Mouse (Mus musculus): ENCODE data around the gene Tgm1. TPM values are rescaled to one million over a fixed set of nuclear protein-coding genes. Genes with fewer than 3 reads are reported as not detected.
A peak's percentile ranks its signal among the peaks of the same experiment; 100 is the strongest.

Tgm1 gene
- total RNA-seq, 2 experiments from 2014 or later = not detected

- ATAC-seq (replicated peaks; ENCODE audit: low FRiP score, low TSS enrichment, poor library complexity, severe bottlenecking) = no peak
These were observed 16.5 kb downstream of the Tgm1 start for GRCm38 (mm10) chr14:55697226-55697625.

DNA sequence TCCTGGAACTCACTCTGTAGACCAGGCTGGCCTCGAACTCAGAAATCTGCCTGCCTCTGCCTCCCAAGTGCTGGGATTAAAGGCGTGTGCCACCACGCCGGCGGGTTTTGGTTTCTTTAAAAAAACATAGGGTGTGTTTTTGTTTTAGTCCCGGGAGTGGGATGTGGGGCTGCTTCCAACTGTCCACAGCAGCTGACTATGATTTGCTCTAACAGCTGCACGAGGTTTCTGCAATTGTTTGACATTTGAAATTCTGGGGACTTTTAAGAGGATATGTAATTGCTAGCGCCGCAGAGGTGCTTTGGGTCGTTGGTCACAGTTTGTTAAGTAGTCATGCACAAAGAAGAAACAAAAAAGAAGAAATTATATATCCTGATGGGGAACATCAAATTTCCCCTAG, 24.3 kb downstream of the Tgm1 start:
- no peak for ATAC-seq (replicated peaks; ENCODE audit: low FRiP score, low TSS enrichment, poor library complexity, severe bottlenecking)

DNA sequence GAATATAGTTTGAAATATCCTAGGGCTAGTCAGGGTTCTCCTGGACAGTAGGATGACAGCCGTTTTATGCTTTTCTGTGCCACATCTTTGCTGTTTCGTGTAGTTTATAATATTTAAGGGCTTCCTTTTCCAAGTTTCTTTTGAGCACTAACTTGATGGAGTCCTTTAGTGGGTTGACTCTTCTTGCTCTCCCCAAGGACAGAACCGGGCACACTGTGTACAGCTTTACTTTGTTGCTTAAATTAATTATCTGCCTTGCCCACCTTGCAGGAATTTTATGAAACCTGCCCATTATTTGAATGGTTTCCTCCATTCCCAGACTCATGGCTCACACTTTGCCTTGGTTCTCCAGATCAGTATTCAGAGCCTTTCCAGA, 31.6 kb downstream of the Tgm1 start:
- 0 out of 2 replicates have a peak, but pooled peaks have one; percentile 1 for ATAC-seq (replicated peaks; ENCODE audit: low FRiP score, low TSS enrichment, poor library complexity, severe bottlenecking)

GRCm38 (mm10) chr14:55681160-55682117, 32.3 kb downstream of the Tgm1 start, which contains the start of gene Tinf2:
Gene Tinf2, minus strand, starts transcription at chr14:55681820.
- ATAC-seq (replicated peaks; ENCODE audit: low FRiP score, low TSS enrichment, poor library complexity, severe bottlenecking) = peak; percentile 93

DNA sequence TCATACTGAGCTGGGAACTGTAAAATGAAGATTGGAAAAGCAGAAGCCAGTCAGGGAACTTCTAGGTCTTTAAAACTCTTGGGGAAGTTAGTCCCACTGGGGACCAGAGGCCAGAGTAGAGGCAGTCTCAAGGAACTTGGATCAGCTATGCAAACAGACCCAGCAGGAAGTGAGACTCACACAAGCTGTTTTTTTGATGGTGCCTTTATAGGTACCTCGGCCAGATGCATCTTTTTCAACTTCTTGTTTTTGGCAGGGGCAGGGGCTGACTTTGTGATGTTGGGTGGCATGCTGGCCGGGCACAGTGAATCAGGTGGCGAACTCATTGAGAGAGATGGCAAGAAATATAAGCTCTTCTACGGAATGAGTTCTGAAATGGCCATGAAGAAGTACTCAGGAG, 36.1 kb downstream of the Tgm1 start:
- no peak for ATAC-seq (replicated peaks; ENCODE audit: low FRiP score, low TSS enrichment, poor library complexity, severe bottlenecking)

DNA sequence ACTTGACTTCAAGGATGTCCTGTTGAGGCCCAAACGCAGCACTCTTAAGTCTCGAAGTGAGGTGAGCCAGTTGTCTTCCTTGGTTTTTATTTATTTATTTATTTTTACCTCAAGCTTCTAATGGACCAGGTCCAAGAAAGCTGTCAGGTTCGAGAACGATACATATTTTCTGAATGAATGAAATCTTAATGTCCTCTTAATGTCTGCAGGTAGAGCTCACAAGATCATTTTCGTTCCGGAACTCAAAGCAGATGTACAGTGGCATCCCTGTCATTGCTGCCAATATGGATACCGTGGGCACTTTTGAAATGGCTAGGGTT, 41.0 kb downstream of the Tgm1 start:
- ATAC-seq (replicated peaks; ENCODE audit: low FRiP score, low TSS enrichment, poor library complexity, severe bottlenecking) = no peak

DNA sequence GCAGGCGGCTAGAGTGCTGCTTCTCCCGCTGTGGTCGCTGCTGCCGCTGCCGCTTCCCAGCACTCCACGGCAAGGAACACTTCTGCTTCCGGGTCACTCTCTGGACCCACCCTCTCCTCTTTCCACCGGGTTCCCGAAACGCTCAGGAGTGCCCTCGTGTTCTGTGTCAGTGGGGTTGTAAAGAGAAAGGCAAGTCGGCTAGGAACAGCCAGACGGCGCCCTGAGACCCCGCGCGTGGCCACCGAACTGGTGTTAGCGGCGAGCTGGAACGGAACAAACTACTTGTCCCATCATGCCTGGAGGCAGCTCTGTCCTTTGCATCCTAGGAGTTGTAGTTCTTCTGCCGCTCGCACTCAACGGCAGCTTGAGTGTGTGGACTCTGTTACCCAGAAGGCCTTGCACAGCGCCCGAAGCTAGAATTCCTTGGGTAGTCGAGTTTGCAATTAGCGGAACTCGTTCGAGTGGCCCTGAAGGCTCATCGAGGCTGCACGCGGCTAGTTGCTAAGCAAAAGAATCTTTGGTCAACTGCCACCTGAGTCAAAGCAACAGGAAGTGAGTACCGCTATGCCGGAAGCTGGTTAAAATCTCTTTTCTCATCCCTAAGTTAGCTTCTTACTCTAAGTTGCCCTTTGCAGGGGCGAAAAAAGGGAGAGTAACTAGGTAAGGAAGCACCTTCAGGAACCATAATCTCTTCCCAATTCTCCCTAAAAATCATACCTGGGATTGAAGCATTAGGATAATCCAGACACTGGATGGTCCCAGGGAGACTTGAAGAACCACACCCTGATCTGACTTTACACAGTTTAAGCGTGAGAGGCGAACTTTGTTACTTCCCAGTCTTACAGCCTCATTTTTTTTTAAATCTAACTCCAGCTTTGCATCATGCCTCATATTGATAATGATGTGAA, 41.6 kb downstream of the Tgm1 start, which contains the start of the genes Gmpr2 and Nedd8:
TSS of gene Gmpr2 (plus strand) at position 109 of the 908 bp plus-strand sequence.
TSS of gene Nedd8 (minus strand) at position 292 of the 908 bp plus-strand sequence.
- peak; percentile 99 for ATAC-seq (replicated peaks; ENCODE audit: low FRiP score, low TSS enrichment, poor library complexity, severe bottlenecking)

- peak; percentile 27 for ATAC-seq (replicated peaks; ENCODE audit: low FRiP score, low TSS enrichment, poor library complexity, severe bottlenecking)
These were observed 42.3 kb downstream of the Tgm1 start for GRCm38 (mm10) chr14:55671486-55671832.

GRCm38 (mm10) chr14:55660636-55661035, 53.1 kb downstream of the Tgm1 start:
- ATAC-seq (replicated peaks; ENCODE audit: low FRiP score, low TSS enrichment, poor library complexity, severe bottlenecking) = no peak

DNA sequence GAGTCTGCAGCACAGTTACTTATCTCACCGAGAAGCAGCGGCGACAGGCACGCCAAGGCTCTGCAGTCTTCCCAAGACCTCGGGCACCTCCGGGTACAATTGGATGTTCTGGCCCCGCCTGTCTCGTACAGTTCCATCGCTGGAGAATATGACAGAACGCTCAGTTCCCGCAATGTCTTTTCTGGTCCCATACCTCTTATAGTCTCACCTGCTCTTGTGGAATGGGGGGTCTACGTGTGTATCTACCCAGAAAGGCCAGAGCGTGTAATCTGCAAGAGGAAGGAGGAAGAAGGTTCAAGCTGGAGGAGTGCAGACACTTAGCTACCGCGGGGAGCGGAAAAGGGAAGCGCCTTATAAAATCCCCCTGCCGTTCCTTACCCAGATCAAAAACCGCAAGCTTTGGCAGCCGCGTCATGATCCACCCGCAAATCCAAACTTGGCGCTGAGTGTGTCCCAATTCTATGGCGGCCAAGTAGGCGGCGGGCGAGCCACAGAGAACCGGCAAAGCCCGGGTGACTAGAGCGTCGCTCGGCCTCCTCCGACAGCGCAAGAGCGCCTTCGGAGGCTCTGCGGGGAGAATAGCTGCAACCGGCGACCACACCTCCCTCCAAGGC, 53.7 kb downstream of the Tgm1 start, which contains the start of gene Mdp1:
TSS of gene Mdp1 (minus strand) at position 549 of the 614 bp plus-strand sequence.
- ATAC-seq (replicated peaks; ENCODE audit: low FRiP score, low TSS enrichment, poor library complexity, severe bottlenecking) = peak; percentile 99

DNA sequence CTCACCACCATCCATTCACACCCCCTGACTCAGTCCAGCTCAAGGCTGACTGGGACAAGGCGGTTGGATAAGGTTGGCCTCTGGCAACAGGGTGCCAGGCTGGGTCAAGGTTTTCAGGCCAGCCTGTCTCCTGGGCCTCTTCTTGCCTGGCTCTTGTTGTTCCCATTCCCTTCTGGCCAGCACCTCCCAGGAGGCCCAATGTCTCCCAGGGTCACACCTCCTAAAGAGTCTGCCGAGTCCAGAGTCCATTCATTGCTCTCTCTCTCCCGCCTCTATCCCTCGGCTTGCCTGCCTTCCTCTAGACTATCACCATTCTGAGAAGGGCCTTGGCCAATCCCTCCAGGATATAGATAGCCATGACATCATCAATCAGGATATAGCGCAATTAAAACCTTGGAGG, 55.7 kb downstream of the Tgm1 start:
- ATAC-seq (replicated peaks; ENCODE audit: low FRiP score, low TSS enrichment, poor library complexity, severe bottlenecking) = no peak

DNA sequence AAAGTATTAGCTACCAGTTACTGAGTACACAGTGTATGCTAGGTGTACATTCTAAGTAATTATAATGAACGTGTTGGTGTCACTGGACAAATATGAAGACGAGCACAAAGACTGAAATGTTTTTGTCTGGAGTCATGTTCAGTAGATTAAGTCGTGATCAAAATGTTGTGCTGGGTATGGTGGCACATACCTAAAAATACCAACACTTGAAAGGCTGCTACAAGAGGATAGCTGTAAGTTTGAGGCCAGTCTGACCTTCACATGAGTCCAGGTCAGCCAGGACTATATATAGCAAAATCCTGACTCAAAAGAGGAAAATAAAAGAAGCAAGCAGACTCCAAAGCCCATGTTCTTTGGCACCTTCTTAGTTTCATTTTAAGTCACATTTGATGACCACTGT, 56.8 kb downstream of the Tgm1 start:
- ATAC-seq (replicated peaks; ENCODE audit: low FRiP score, low TSS enrichment, poor library complexity, severe bottlenecking) = no peak

DNA sequence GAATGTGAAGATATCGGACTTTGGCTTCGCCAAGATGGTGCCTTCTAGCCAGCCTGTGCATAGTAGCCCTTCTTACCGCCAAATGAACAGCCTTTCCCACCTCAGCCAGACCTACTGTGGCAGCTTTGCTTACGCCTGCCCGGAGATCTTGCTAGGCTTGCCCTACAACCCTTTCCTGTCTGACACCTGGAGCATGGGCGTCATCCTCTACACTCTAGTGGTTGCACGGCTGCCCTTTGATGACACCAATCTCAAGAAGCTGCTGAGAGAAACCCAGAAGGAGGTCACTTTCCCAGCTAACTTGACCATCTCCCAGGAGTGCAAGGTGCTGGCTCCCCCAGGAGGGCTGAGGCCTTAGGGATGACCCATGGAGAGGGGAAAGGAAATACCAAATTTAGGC, 62.2 kb downstream of the Tgm1 start:
- no peak for ATAC-seq (replicated peaks; ENCODE audit: low FRiP score, low TSS enrichment, poor library complexity, severe bottlenecking)

Other genes starting within 250 kb of the Tgm1 start
Only the 30 nearest of the 37 such genes appear.
- 66.0 and 88.0 TPM in 2 replicates for gene Pck2, start 173.7 kb downstream of the Tgm1 start, total RNA-seq (2014; fragmentation: Nextera tagmentation)
- gene Pck2, start 173.7 kb downstream of the Tgm1 start, total RNA-seq (2017) = 48.7 and 55.6 TPM in 2 replicates
- 41.6 and 45.9 TPM in 2 replicates for gene Dcaf11, start 153.9 kb downstream of the Tgm1 start, total RNA-seq (2014; fragmentation: Nextera tagmentation)
- gene Dcaf11, start 153.9 kb downstream of the Tgm1 start, total RNA-seq (2017) = 48.3 and 115 TPM in 2 replicates
- gene A730061H03Rik, start 153.5 kb downstream of the Tgm1 start, total RNA-seq (2014; fragmentation: Nextera tagmentation) = 2.7 TPM in 1 of 2 replicates, not detected in the other
- gene A730061H03Rik, start 153.5 kb downstream of the Tgm1 start, total RNA-seq (2017) = 14.8 TPM in 1 of 2 replicates, not detected in the other
- not detected in 2 replicates for gene Fitm1, start 138.3 kb downstream of the Tgm1 start, total RNA-seq (2014; fragmentation: Nextera tagmentation)
- not detected in 2 replicates for gene Fitm1, start 138.3 kb downstream of the Tgm1 start, total RNA-seq (2017)
- gene Psme1, start 135.8 kb downstream of the Tgm1 start, total RNA-seq (2014; fragmentation: Nextera tagmentation) = 311 and 359 TPM in 2 replicates
- 249 and 300 TPM in 2 replicates for gene Psme1, start 135.8 kb downstream of the Tgm1 start, total RNA-seq (2017)
- 37.3 and 44.8 TPM in 2 replicates for gene Emc9, start 128.6 kb downstream of the Tgm1 start, total RNA-seq (2014; fragmentation: Nextera tagmentation)
- gene Emc9, start 128.6 kb downstream of the Tgm1 start, total RNA-seq (2017) = 22.7 and 26.7 TPM in 2 replicates
- gene Psme2, start 122.8 kb downstream of the Tgm1 start, total RNA-seq (2014; fragmentation: Nextera tagmentation) = 190 and 268 TPM in 2 replicates
- 208 and 351 TPM in 2 replicates for gene Psme2, start 122.8 kb downstream of the Tgm1 start, total RNA-seq (2017)
- gene Rnf31, start 122.2 kb downstream of the Tgm1 start, total RNA-seq (2014; fragmentation: Nextera tagmentation) = 35.8 and 47.0 TPM in 2 replicates
- gene Rnf31, start 122.2 kb downstream of the Tgm1 start, total RNA-seq (2017) = 23.8 and 46.4 TPM in 2 replicates
- 57.9 and 65.2 TPM in 2 replicates for gene Irf9, start 110.4 kb downstream of the Tgm1 start, total RNA-seq (2014; fragmentation: Nextera tagmentation)
- gene Irf9, start 110.4 kb downstream of the Tgm1 start, total RNA-seq (2017) = 41.6 and 41.7 TPM in 2 replicates
- gene Rec8, start 95.9 kb downstream of the Tgm1 start, total RNA-seq (2014; fragmentation: Nextera tagmentation) = 28.2 and 53.3 TPM in 2 replicates
- 16.0 and 27.6 TPM in 2 replicates for gene Rec8, start 95.9 kb downstream of the Tgm1 start, total RNA-seq (2017)
- 79.0 and 101 TPM in 2 replicates for gene Ipo4, start 78.0 kb downstream of the Tgm1 start, total RNA-seq (2014; fragmentation: Nextera tagmentation)
- 21.2 and 26.9 TPM in 2 replicates for gene Ipo4, start 78.0 kb downstream of the Tgm1 start, total RNA-seq (2017)
- 4.9 and 11.6 TPM in 2 replicates for gene Gm49378, start 76.0 kb downstream of the Tgm1 start, total RNA-seq (2014; fragmentation: Nextera tagmentation)
- 3.5 and 3.7 TPM in 2 replicates for gene Gm49378, start 76.0 kb downstream of the Tgm1 start, total RNA-seq (2017)
- 43.8 and 52.6 TPM in 2 replicates for gene Tm9sf1, start 70.1 kb downstream of the Tgm1 start, total RNA-seq (2014; fragmentation: Nextera tagmentation)
- 61.9 and 77.4 TPM in 2 replicates for gene Tm9sf1, start 70.1 kb downstream of the Tgm1 start, total RNA-seq (2017)
- 0.87 and 0.99 TPM in 2 replicates for gene Tssk4, start 63.7 kb downstream of the Tgm1 start, total RNA-seq (2014; fragmentation: Nextera tagmentation)
- gene Tssk4, start 63.7 kb downstream of the Tgm1 start, total RNA-seq (2017) = 0.69 TPM in 1 of 2 replicates, not detected in the other
- gene Mdp1, start 53.4 kb downstream of the Tgm1 start, total RNA-seq (2014; fragmentation: Nextera tagmentation) = 39.9 and 57.6 TPM in 2 replicates
- 33.5 and 34.1 TPM in 2 replicates for gene Mdp1, start 53.4 kb downstream of the Tgm1 start, total RNA-seq (2017)
- 20.2 and 31.1 TPM in 2 replicates for gene Gmpr2, start 42.0 kb downstream of the Tgm1 start, total RNA-seq (2014; fragmentation: Nextera tagmentation)
- gene Gmpr2, start 42.0 kb downstream of the Tgm1 start, total RNA-seq (2017) = 22.6 and 24.8 TPM in 2 replicates
- gene Nedd8, start 41.8 kb downstream of the Tgm1 start, total RNA-seq (2014; fragmentation: Nextera tagmentation) = 398 and 455 TPM in 2 replicates
- gene Nedd8, start 41.8 kb downstream of the Tgm1 start, total RNA-seq (2017) = 365 and 374 TPM in 2 replicates
- gene Tinf2, start 32.1 kb downstream of the Tgm1 start, total RNA-seq (2014; fragmentation: Nextera tagmentation) = 22.2 and 59.3 TPM in 2 replicates
- gene Tinf2, start 32.1 kb downstream of the Tgm1 start, total RNA-seq (2017) = 22.8 and 24.0 TPM in 2 replicates
- 14.4 and 20.2 TPM in 2 replicates for gene Rabggta, start 8.3 kb upstream of the Tgm1 start, total RNA-seq (2014; fragmentation: Nextera tagmentation)
- 7.7 and 12.6 TPM in 2 replicates for gene Rabggta, start 8.3 kb upstream of the Tgm1 start, total RNA-seq (2017)
- 21.5 and 31.0 TPM in 2 replicates for gene Dhrs1, start 31.8 kb upstream of the Tgm1 start, total RNA-seq (2014; fragmentation: Nextera tagmentation)
- 10.0 and 10.3 TPM in 2 replicates for gene Dhrs1, start 31.8 kb upstream of the Tgm1 start, total RNA-seq (2017)
- gene Nop9, start 31.8 kb upstream of the Tgm1 start, total RNA-seq (2014; fragmentation: Nextera tagmentation) = 35.8 and 52.0 TPM in 2 replicates
- 24.8 and 27.5 TPM in 2 replicates for gene Nop9, start 31.8 kb upstream of the Tgm1 start, total RNA-seq (2017)
- not detected in 2 replicates for gene Cideb, start 44.5 kb upstream of the Tgm1 start, total RNA-seq (2014; fragmentation: Nextera tagmentation)
- gene Cideb, start 44.5 kb upstream of the Tgm1 start, total RNA-seq (2017) = not detected in 2 replicates
- gene Ltb4r2, start 47.5 kb upstream of the Tgm1 start, total RNA-seq (2014; fragmentation: Nextera tagmentation) = not detected in 2 replicates
- 0.38 and 1.7 TPM in 2 replicates for gene Ltb4r2, start 47.5 kb upstream of the Tgm1 start, total RNA-seq (2017)
- gene Ltb4r1, start 52.0 kb upstream of the Tgm1 start, total RNA-seq (2014; fragmentation: Nextera tagmentation) = 0.50 and 3.5 TPM in 2 replicates
- gene Ltb4r1, start 52.0 kb upstream of the Tgm1 start, total RNA-seq (2017) = 0.76 and 3.1 TPM in 2 replicates
- gene Adcy4, start 70.2 kb upstream of the Tgm1 start, total RNA-seq (2014; fragmentation: Nextera tagmentation) = not detected in 2 replicates
- not detected in 2 replicates for gene Adcy4, start 70.2 kb upstream of the Tgm1 start, total RNA-seq (2017)
- 55.7 and 87.0 TPM in 2 replicates for gene Ripk3, start 74.9 kb upstream of the Tgm1 start, total RNA-seq (2014; fragmentation: Nextera tagmentation)
- 8.9 and 23.1 TPM in 2 replicates for gene Ripk3, start 74.9 kb upstream of the Tgm1 start, total RNA-seq (2017)
- gene Nfatc4, start 109.2 kb upstream of the Tgm1 start, total RNA-seq (2014; fragmentation: Nextera tagmentation) = not detected in 2 replicates
- gene Nfatc4, start 109.2 kb upstream of the Tgm1 start, total RNA-seq (2017) = not detected in 2 replicates
- 1.9 and 2.7 TPM in 2 replicates for gene Nynrin, start 140.1 kb upstream of the Tgm1 start, total RNA-seq (2014; fragmentation: Nextera tagmentation)
- gene Nynrin, start 140.1 kb upstream of the Tgm1 start, total RNA-seq (2017) = 1.2 and 2.0 TPM in 2 replicates
- not detected in 2 replicates for gene Cbln3, start 170.5 kb upstream of the Tgm1 start, total RNA-seq (2014; fragmentation: Nextera tagmentation)
- not detected in 2 replicates for gene Cbln3, start 170.5 kb upstream of the Tgm1 start, total RNA-seq (2017)
- 10.9 and 12.1 TPM in 2 replicates for gene Khnyn, start 171.0 kb upstream of the Tgm1 start, total RNA-seq (2014; fragmentation: Nextera tagmentation)
- gene Khnyn, start 171.0 kb upstream of the Tgm1 start, total RNA-seq (2017) = 8.7 and 16.3 TPM in 2 replicates